Mouse (Mus musculus) CH12.LX (cell line): ENCODE measurements around the gene P4ha1.

Experiments
- BHLHE40 ChIP-seq: IDR thresholded peaks from 2 replicates; pipeline ENCODE4 v1.6.1; 2011; ENCODE audit warnings: mild to moderate bottlenecking, low read depth, low read length, improper control_type of control experiment
- CHD2 ChIP-seq: IDR thresholded peaks from 2 replicates; pipeline ENCODE4 v1.6.1; 2011; ENCODE audit warnings: low read length, improper control_type of control experiment
- CTCF ChIP-seq, 2 experiments: IDR thresholded peaks in 1 of 2; conservative IDR thresholded peaks in 1 of 2; 2 replicates each; pipeline ENCODE4 v1.5.1; 2011 to 2012; ENCODE audit warnings: low read depth in 2 of 2, low read length in 2 of 2, improper control_type of control experiment in 1 of 2, inconsistent platforms in 1 of 2, mild to moderate bottlenecking in 1 of 2, moderate library complexity in 1 of 2
- EP300 ChIP-seq: IDR thresholded peaks from 2 replicates; pipeline ENCODE4 v1.6.1; 2011; ENCODE audit warnings: low read length, improper control_type of control experiment
- JUND ChIP-seq: conservative IDR thresholded peaks from 2 replicates; pipeline ENCODE4 v1.6.1; 2011; ENCODE audit warnings: low read depth, low read length, improper control_type of control experiment
- MAFK ChIP-seq: IDR thresholded peaks from 2 replicates; pipeline ENCODE4 v1.6.1; 2011; ENCODE audit warnings: low read length, improper control_type of control experiment; ENCODE audit not compliant: insufficient replicate concordance
- MAZ ChIP-seq: IDR thresholded peaks from 2 replicates; pipeline ENCODE4 v1.6.1; 2012; ENCODE audit warnings: low read depth, mild to moderate bottlenecking, inconsistent platforms, low read length, improper control_type of control experiment, moderate library complexity
- MXI1 ChIP-seq: IDR thresholded peaks from 2 replicates; pipeline ENCODE4 v1.6.1; 2011; ENCODE audit warnings: mild to moderate bottlenecking, low read depth, low read length, improper control_type of control experiment
- NELFE ChIP-seq: IDR thresholded peaks from 2 replicates; pipeline ENCODE4 v1.6.1; 2011; ENCODE audit warnings: low read depth, low read length, improper control_type of control experiment
- NRF1 ChIP-seq: IDR thresholded peaks from 2 replicates; pipeline ENCODE4 v1.6.1; 2014; ENCODE audit warnings: low read depth, mild to moderate bottlenecking, inconsistent platforms, low read length, improper control_type of control experiment, moderate library complexity
- POLR2A ChIP-seq: IDR thresholded peaks from 2 replicates; pipeline ENCODE4 v1.6.1; 2011; ENCODE audit warnings: low read depth, mild to moderate bottlenecking, improper control_type of control experiment, low read length
- POLR2AphosphoS2 ChIP-seq: IDR thresholded peaks from 2 replicates; pipeline ENCODE4 v1.6.1; 2011; ENCODE audit warnings: low read depth, low read length, improper control_type of control experiment
- SIN3A ChIP-seq: IDR thresholded peaks from 2 replicates; pipeline ENCODE4 v1.6.1; 2012; ENCODE audit warnings: low read length, improper control_type of control experiment, inconsistent platforms

DNA sequence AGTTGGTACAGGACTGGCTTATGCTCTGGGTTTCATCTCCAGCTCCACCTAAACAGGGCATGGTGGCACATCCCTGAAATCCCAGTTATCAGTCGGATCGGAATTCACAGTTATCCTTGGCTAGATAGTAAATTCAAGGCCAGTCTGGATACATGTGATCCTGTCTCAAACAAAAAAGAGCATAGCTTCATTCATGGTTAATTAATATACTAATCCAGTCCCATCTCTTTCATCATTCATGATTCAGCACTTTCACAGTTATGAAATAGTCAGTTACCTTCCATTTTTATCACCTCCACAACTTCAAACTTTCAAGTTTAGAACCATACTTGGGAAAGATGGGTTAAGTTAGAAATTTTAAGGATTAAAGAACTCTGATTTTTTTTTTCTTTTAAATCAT, 13.0 kb downstream of the P4ha1 start:
- TF ChIP-seq MAFK (no peak), POLR2AphosphoS2 (no peak), POLR2A (no peak), EP300 (no peak), CTCF (conservative IDR thresholded peaks at IDR 0.05 in 1 of 2, IDR thresholded peaks at IDR 0.05 in 1 of 2; ENCODE audit: low read depth in 2 of 2, low read length in 2 of 2) (no peak), MAZ (no peak), NELFE (no peak), BHLHE40 (no peak), CHD2 (no peak), MXI1 (no peak), NRF1 (no peak), SIN3A (no peak), JUND (no peak)
